Mouse (Mus musculus): ENCODE measurements around the gene Tmem265. TPM values are rescaled to one million over a fixed set of nuclear protein-coding genes. Genes with fewer than 3 reads are reported as not detected.

Gene Tmem265
- polyA plus RNA-seq, 2 experiments, result 2.4 to 7.1 TPM

- WGBS, result 97% methylated on average over 29 of the region's 29 CpGs
- Histone ChIP-seq H3K9ac (ENCODE audit: low read depth, low read length, severe bottlenecking) (no peak overlapping the region), H3K27me3 (ENCODE audit: control insufficient read depth, insufficient read depth, low read length) (no peaks in the 10 kb centered on the region), H3K9me3 (ENCODE audit: control insufficient read depth, low read length) (no peaks in the 10 kb centered on the region), H3K36me3 (ENCODE audit: control insufficient read depth, insufficient read depth, low read length) (peaks cover 65% of the 10 kb centered on the region), H3K4me1 (ENCODE audit: control insufficient read depth, insufficient read depth, low read length) (peaks cover 6% of the 10 kb centered on the region; the same call in 1 of the 2 replicates), H3K27ac (replicated peaks; ENCODE audit: low read depth, low read length) (no peak overlapping the region), H3K4me3 (replicated peaks; ENCODE audit: low read length) (no peak overlapping the region), H3K4me2 (replicated peaks; ENCODE audit: low read depth, low read length, severe bottlenecking) (no peak overlapping the region)
- TF ChIP-seq POLR2A (IDR thresholded peaks at IDR 0.05; ENCODE audit: borderline replicate concordance, extremely low read depth, insufficient read depth, insufficient read length), result no peak
- no peak for ATAC-seq (ENCODE audit: low FRiP score, low read depth)
- DNase-seq (ENCODE audit: low spot score), result no peak
These were observed 49.8 kb downstream of the Tmem265 start for GRCm38 (mm10) chr7:127611011-127611410.

- TF ChIP-seq POLR2A (IDR thresholded peaks at IDR 0.05; ENCODE audit: borderline replicate concordance, extremely low read depth, insufficient read depth, insufficient read length), result no peak
- no peak overlapping the region for H3K27ac ChIP-seq (replicated peaks; ENCODE audit: low read depth, low read length)
- DNase-seq (ENCODE audit: low spot score), result no peak
- no peaks in the 10 kb centered on the region for H3K9me3 ChIP-seq (ENCODE audit: control insufficient read depth, low read length)
- H3K4me1 ChIP-seq (ENCODE audit: control insufficient read depth, insufficient read depth, low read length), result peaks cover 10% of the 10 kb centered on the region; the same call in 1 of the 2 replicates
- H3K9ac ChIP-seq (ENCODE audit: low read depth, low read length, severe bottlenecking), result no peak overlapping the region
- WGBS, result 97% methylated on average over 26 of the region's 26 CpGs
- H3K27me3 ChIP-seq (ENCODE audit: control insufficient read depth, insufficient read depth, low read length), result no peaks in the 10 kb centered on the region
- no peak for ATAC-seq (ENCODE audit: low FRiP score, low read depth)
- no peak overlapping the region for H3K4me3 ChIP-seq (replicated peaks; ENCODE audit: low read length)
- peaks cover 60% of the 10 kb centered on the region for H3K36me3 ChIP-seq (ENCODE audit: control insufficient read depth, insufficient read depth, low read length)
- no peak overlapping the region for H3K4me2 ChIP-seq (replicated peaks; ENCODE audit: low read depth, low read length, severe bottlenecking)
These were observed 50.4 kb downstream of the Tmem265 start for GRCm38 (mm10) chr7:127611561-127611960.

GRCm38 (mm10) chr7:127613501-127613900 is 52.3 kb downstream of the Tmem265 start:
- Histone ChIP-seq H3K27ac (replicated peaks; ENCODE audit: low read depth, low read length) (no peak overlapping the region), H3K4me3 (replicated peaks; ENCODE audit: low read length) (peak overlapping the region; percentile 99; the same call in 1 of the 2 replicates), H3K4me2 (replicated peaks; ENCODE audit: low read depth, low read length, severe bottlenecking) (peak overlapping the region; percentile 82), H3K9ac (ENCODE audit: low read depth, low read length, severe bottlenecking) (peak overlapping the region; percentile 96; the same call in 1 of the 2 replicates), H3K4me1 (ENCODE audit: control insufficient read depth, insufficient read depth, low read length) (peaks cover 10% of the 10 kb centered on the region; the same call in 1 of the 2 replicates), H3K36me3 (ENCODE audit: control insufficient read depth, insufficient read depth, low read length) (peaks cover 43% of the 10 kb centered on the region), H3K9me3 (ENCODE audit: control insufficient read depth, low read length) (no peaks in the 10 kb centered on the region), H3K27me3 (ENCODE audit: control insufficient read depth, insufficient read depth, low read length) (no peaks in the 10 kb centered on the region)
- TF ChIP-seq POLR2A (IDR thresholded peaks at IDR 0.05; ENCODE audit: borderline replicate concordance, extremely low read depth, insufficient read depth, insufficient read length), result no peak
- ATAC-seq (ENCODE audit: low FRiP score, low read depth) (no peak), DNase-seq (ENCODE audit: low spot score) (no peak)
- WGBS, result 81% methylated on average over 8 of the region's 8 CpGs

DNA sequence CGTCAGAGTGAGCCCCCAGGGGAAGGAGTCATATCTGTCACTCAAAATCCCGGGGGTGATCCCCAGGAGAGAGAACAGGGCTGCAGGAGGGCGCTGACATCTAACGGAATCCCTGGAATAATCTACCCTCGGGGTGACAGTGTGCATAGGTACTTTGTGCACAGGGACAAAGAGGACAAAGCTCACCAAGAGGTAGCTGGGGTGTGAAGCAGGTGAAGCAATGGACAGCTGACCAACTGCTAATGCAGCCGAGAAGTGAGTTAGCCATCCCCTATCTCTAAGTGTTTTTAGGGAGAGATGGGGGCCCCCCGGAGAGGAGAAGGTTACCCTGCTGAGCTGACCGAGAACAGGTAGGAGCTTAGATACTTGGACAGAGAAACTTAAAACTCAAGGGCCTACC is 52.9 kb downstream of the Tmem265 start:
- Histone ChIP-seq H3K27ac (replicated peaks; ENCODE audit: low read depth, low read length) (no peak overlapping the region), H3K27me3 (ENCODE audit: control insufficient read depth, insufficient read depth, low read length) (no peaks in the 10 kb centered on the region), H3K4me3 (replicated peaks; ENCODE audit: low read length) (peak overlapping the region; percentile 99), H3K9ac (ENCODE audit: low read depth, low read length, severe bottlenecking) (peak overlapping the region; percentile 96), H3K4me1 (ENCODE audit: control insufficient read depth, insufficient read depth, low read length) (peaks cover 10% of the 10 kb centered on the region; the same call in 1 of the 2 replicates), H3K9me3 (ENCODE audit: control insufficient read depth, low read length) (no peaks in the 10 kb centered on the region), H3K4me2 (replicated peaks; ENCODE audit: low read depth, low read length, severe bottlenecking) (peak overlapping the region; percentile 82), H3K36me3 (ENCODE audit: control insufficient read depth, insufficient read depth, low read length) (peaks cover 38% of the 10 kb centered on the region)
- ATAC-seq (ENCODE audit: low FRiP score, low read depth) (no peak), DNase-seq (ENCODE audit: low spot score) (no peak)
- 21% methylated on average over 8 of the region's 8 CpGs for WGBS
- TF ChIP-seq POLR2A (IDR thresholded peaks at IDR 0.05; ENCODE audit: borderline replicate concordance, extremely low read depth, insufficient read depth, insufficient read length), result no peak

- H3K9ac ChIP-seq (ENCODE audit: low read depth, low read length, severe bottlenecking), result peak overlapping the region; percentile 96
- H3K4me3 ChIP-seq (replicated peaks; ENCODE audit: low read length), result peak overlapping the region; percentile 99
- peaks cover 33% of the 10 kb centered on the region for H3K36me3 ChIP-seq (ENCODE audit: control insufficient read depth, insufficient read depth, low read length)
- TF ChIP-seq POLR2A (IDR thresholded peaks at IDR 0.05; ENCODE audit: borderline replicate concordance, extremely low read depth, insufficient read depth, insufficient read length), result no peak
- peak overlapping the region; percentile 82 for H3K4me2 ChIP-seq (replicated peaks; ENCODE audit: low read depth, low read length, severe bottlenecking)
- no peaks in the 10 kb centered on the region for H3K9me3 ChIP-seq (ENCODE audit: control insufficient read depth, low read length)
- WGBS, result 0% methylated on average over 20 of the region's 44 CpGs
- DNase-seq (ENCODE audit: low spot score), result peak; percentile 21
- ATAC-seq (ENCODE audit: low FRiP score, low read depth), result peak; percentile 23
- H3K27ac ChIP-seq (replicated peaks; ENCODE audit: low read depth, low read length), result peak overlapping the region; percentile 82
- peaks cover 10% of the 10 kb centered on the region; the same call in 1 of the 2 replicates for H3K4me1 ChIP-seq (ENCODE audit: control insufficient read depth, insufficient read depth, low read length)
- H3K27me3 ChIP-seq (ENCODE audit: control insufficient read depth, insufficient read depth, low read length), result no peaks in the 10 kb centered on the region
These were observed 53.3 kb downstream of the Tmem265 start for GRCm38 (mm10) chr7:127614511-127614890.

All from limb, embryonic 14.5 days (tissue).